Mouse (Mus musculus) erythroblast, embryonic 14.5 days (primary cell): ENCODE measurements around the gene Prcd. TPM values are rescaled to one million over a fixed set of nuclear protein-coding genes. Genes with fewer than 3 reads are reported as not detected.

Experiments
- H3K27me3 ChIP-seq: 2 replicates; pipeline ENCODE4 v1.6.1; 2012; ENCODE audit warnings: inconsistent platforms; ENCODE audit not compliant: control insufficient read depth
- H3K36me3 ChIP-seq: 2 replicates; pipeline ENCODE4 v1.6.1; 2012; ENCODE audit warnings: mild to moderate bottlenecking, inconsistent platforms; ENCODE audit not compliant: control insufficient read depth
- H3K4me1 ChIP-seq: 2 replicates; pipeline ENCODE4 v1.6.1; 2012; ENCODE audit warnings: inconsistent platforms; ENCODE audit not compliant: control insufficient read depth
- H3K4me3 ChIP-seq: replicated peaks from 2 replicates; pipeline ENCODE3; 2012; ENCODE audit warnings: moderate library complexity, mild to moderate bottlenecking, inconsistent platforms
- H3K9me3 ChIP-seq: 2 replicates; pipeline ENCODE4 v1.6.1; 2012; ENCODE audit warnings: low read length, inconsistent platforms, mixed read lengths; ENCODE audit not compliant: control insufficient read depth
- GATA1 ChIP-seq: IDR thresholded peaks from 2 replicates; pipeline ENCODE4 v1.6.1; 2012; ENCODE audit warnings: low read length, inconsistent platforms, mixed read lengths
- TAL1 ChIP-seq: IDR thresholded peaks from 3 replicates; pipeline ENCODE4 v1.6.1; 2012; ENCODE audit warnings: low read length, inconsistent platforms, mixed read lengths
- polyA plus RNA-seq: library from polyadenylated mRNA; stranded (reverse); fragments of >175 nt; gene quantifications from 2 replicates; pipeline ENCODE4 v1.2.3, GENCODE M21; 2012

Prcd gene
- polyA plus RNA-seq, 1 experiment: not detected

GRCm38 (mm10) chr11:116687897-116688296, 34.6 kb downstream of the Prcd start:
- peaks cover 2% of the 10 kb centered on the region for H3K27me3 ChIP-seq
- H3K9me3 ChIP-seq: no peaks in the 10 kb centered on the region
- H3K4me3 ChIP-seq: no peak overlapping the region
- no peak for TF ChIP-seq GATA1
- no peak for TF ChIP-seq TAL1
- peaks cover 2% of the 10 kb centered on the region; the same call in 1 of the 2 replicates for H3K4me1 ChIP-seq
- peaks cover 13% of the 10 kb centered on the region for H3K36me3 ChIP-seq

DNA sequence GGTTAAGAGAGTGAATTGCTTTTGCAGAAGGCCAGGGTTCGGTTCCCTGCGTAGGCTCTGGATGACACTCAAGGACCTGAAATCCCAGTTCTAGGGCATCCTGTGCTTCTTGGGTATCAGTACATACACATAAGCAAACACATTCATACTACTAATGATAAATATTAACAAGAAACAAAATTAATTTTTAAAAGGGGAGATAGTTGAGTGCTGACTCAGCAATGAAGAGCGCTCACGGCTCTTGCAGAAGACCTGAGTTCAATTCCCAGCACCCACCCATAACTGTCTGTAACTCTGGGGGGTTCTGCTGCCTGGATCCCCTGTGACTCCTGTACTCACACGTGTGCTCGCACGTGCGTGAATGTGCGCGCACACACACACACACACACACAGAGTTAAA, 36.3 kb downstream of the Prcd start:
- Histone ChIP-seq H3K36me3 (peaks cover 3% of the 10 kb centered on the region), H3K9me3 (no peaks in the 10 kb centered on the region), H3K27me3 (peaks cover 15% of the 10 kb centered on the region), H3K4me1 (no peaks in the 10 kb centered on the region), H3K4me3 (no peak overlapping the region)
- no peak for TF ChIP-seq GATA1
- no peak for TF ChIP-seq TAL1

DNA sequence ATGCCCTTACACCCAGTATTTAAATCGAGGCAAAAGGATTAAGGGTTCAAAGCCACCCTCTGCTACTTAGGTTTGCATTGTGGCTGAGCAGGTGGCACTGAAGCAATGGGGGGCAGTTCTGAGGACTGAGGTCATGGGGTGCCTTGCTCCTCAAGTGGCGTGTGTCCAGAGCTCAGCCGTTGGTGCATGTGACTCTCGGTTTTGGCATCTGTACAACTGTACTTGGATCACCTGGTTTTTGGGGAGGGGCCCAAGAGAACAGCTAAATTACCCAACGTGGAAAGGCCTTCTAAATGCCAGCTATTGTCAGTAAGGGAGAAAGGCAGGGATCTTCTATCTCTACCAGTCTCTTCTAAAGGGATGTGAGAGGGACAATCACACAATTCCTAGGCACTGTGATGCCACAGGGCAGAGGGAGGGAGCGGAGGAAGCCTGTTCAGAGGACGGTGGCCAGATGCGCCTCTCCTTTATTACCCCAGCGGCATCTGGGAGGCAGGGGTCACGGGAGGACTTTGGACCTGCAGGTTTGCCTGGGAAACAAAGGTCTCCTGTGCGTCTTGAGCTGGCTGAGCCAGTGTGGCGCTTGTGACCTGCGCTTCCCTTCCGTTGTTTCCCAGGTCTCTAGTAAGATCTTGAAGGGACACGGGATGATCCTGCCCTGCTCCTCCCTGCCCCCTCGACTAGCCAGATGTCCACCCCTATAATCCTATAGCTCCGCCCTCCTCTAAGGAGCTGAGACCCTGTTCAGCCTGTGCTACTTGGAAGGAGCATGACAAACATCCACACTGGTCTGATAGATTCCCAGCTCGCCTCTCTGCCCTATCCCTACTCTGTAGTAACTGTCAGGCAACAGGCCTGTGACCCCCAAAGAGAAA, 37.6 kb downstream of the Prcd start:
- H3K27me3 ChIP-seq: peaks cover 28% of the 10 kb centered on the region
- peaks cover 2% of the 10 kb centered on the region; the same call in 1 of the 2 replicates for H3K4me1 ChIP-seq
- no peaks in the 10 kb centered on the region for H3K9me3 ChIP-seq
- no peaks in the 10 kb centered on the region for H3K36me3 ChIP-seq
- TF ChIP-seq TAL1 (no peak), GATA1 (no peak)
- no peak overlapping the region for H3K4me3 ChIP-seq

GRCm38 (mm10) chr11:116693899-116694249, 40.5 kb downstream of the Prcd start:
- Histone ChIP-seq H3K4me3 (no peak overlapping the region), H3K27me3 (peaks cover 40% of the 10 kb centered on the region), H3K4me1 (peaks cover 2% of the 10 kb centered on the region; the same call in 1 of the 2 replicates), H3K9me3 (no peaks in the 10 kb centered on the region), H3K36me3 (no peaks in the 10 kb centered on the region)
- TF ChIP-seq GATA1 (no peak), TAL1 (no peak)

- Histone ChIP-seq H3K4me1 (peaks cover 2% of the 10 kb centered on the region; the same call in 1 of the 2 replicates), H3K4me3 (peak overlapping the region; percentile 7), H3K36me3 (no peaks in the 10 kb centered on the region), H3K9me3 (no peaks in the 10 kb centered on the region), H3K27me3 (peaks cover 40% of the 10 kb centered on the region)
- TF ChIP-seq TAL1: no peak
- TF ChIP-seq GATA1: no peak
Measured at GRCm38 (mm10) chr11:116694250-116695193, 41.2 kb downstream of the Prcd start.

- no peaks in the 10 kb centered on the region for H3K9me3 ChIP-seq
- H3K27me3 ChIP-seq: peaks cover 40% of the 10 kb centered on the region
- peaks cover 2% of the 10 kb centered on the region; the same call in 1 of the 2 replicates for H3K4me1 ChIP-seq
- TF ChIP-seq TAL1 (no peak), GATA1 (no peak)
- no peak overlapping the region for H3K4me3 ChIP-seq
- H3K36me3 ChIP-seq: no peaks in the 10 kb centered on the region
Measured at GRCm38 (mm10) chr11:116695194-116695880, 42.0 kb downstream of the Prcd start.

- H3K27me3 ChIP-seq: peaks cover 40% of the 10 kb centered on the region
Measured at GRCm38 (mm10) chr11:116696426-116696825, 43.1 kb downstream of the Prcd start.

GRCm38 (mm10) chr11:116697521-116697920, 44.2 kb downstream of the Prcd start:
- peaks cover 40% of the 10 kb centered on the region for H3K27me3 ChIP-seq

More at GRCm38 (mm10) chr11:116696426-116696825, 43.1 kb downstream of the Prcd start:
- Histone ChIP-seq H3K9me3 (no peaks in the 10 kb centered on the region; the same call in 1 of the 2 replicates), H3K4me1 (peaks cover 2% of the 10 kb centered on the region; the same call in 1 of the 2 replicates), H3K36me3 (no peaks in the 10 kb centered on the region), H3K4me3 (no peak overlapping the region)
- no peak for TF ChIP-seq TAL1
- no peak for TF ChIP-seq GATA1

More at GRCm38 (mm10) chr11:116697521-116697920, 44.2 kb downstream of the Prcd start:
- Histone ChIP-seq H3K9me3 (no peaks in the 10 kb centered on the region; the same call in 1 of the 2 replicates), H3K36me3 (no peaks in the 10 kb centered on the region), H3K4me3 (no peak overlapping the region), H3K4me1 (peaks cover 2% of the 10 kb centered on the region; the same call in 1 of the 2 replicates)
- TF ChIP-seq TAL1 (no peak), GATA1 (no peak)
